Mouse (Mus musculus): Measurements from ENCODE around the gene Nanog. TPM values are rescaled to one million over a fixed set of nuclear protein-coding genes. Genes with fewer than 3 reads are reported as not detected.

Nanog gene
- 0.17 and 0.20 TPM in 2 replicates for polyA plus RNA-seq (2015; fragmentation: Nextera tagmentation; extraction: Ambion mirVana)

DNA sequence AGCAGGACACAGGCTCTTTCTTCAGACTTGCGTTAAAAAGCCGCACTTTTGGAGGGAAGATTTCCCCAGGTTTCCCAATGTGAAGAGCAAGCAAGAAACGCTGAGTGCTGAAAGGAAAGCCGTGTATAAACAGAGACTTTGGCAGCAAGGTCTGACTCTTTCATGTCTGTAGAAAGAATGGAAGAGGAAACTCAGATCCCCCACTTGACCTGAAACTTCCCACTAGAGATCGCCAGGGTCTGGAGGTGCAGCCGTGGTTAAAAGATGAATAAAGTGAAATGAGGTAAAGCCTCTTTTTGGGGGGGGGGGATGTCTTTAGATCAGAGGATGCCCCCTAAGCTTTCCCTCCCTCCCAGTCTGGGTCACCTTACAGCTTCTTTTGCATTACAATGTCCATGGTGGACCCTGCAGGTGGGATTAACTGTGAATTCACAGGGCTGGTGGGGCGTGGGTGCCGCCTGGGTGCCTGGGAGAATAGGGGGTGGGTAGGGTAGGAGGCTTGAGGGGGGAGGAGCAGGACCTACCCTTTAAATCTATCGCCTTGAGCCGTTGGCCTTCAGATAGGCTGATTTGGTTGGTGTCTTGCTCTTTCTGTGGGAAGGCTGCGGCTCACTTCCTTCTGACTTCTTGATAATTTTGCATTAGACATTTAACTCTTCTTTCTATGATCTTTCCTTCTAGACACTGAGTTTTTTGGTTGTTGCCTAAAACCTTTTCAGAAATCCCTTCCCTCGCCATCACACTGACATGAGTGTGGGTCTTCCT, at the start of gene Nanog:
Nanog (plus strand) TSS at position 454 of the 765 bp plus-strand sequence.
- Histone ChIP-seq H3K9me3 (no peaks in the 10 kb centered on the region), H3K4me3 (no peak within 1 kb of the TSS), H3K27me3 (peaks cover 21% of the 10 kb centered on the region; the same call in 1 of the 2 replicates), H3K36me3 (no peaks in the 10 kb centered on the region), H3K9ac (no peak within 1 kb of the TSS), H3K4me2 (no peak within 1 kb of the TSS), H3K27ac (no peak within 1 kb of the TSS), H3K4me1 (peaks cover 12% of the 10 kb centered on the region)
- 24% methylated on average over 12 of the region's 12 CpGs for WGBS
- no peak for ATAC-seq (ENCODE audit: insufficient number of reproducible peaks, low FRiP score, low TSS enrichment, low read depth)

GRCm38 (mm10) chr6:122657630-122658029, 49.7 kb upstream of the Nanog start:
- no peak for ATAC-seq (ENCODE audit: insufficient number of reproducible peaks, low FRiP score, low TSS enrichment, low read depth)
- Histone ChIP-seq H3K4me3 (no peak overlapping the region), H3K9ac (no peak overlapping the region), H3K27me3 (peaks cover 2% of the 10 kb centered on the region), H3K4me1 (no peaks in the 10 kb centered on the region), H3K36me3 (no peaks in the 10 kb centered on the region), H3K9me3 (no peaks in the 10 kb centered on the region), H3K4me2 (no peak overlapping the region), H3K27ac (no peak overlapping the region)
- 78% methylated on average over 5 of the region's 5 CpGs for WGBS

- Histone ChIP-seq H3K9me3 (no peaks in the 10 kb centered on the region), H3K27me3 (peaks cover 11% of the 10 kb centered on the region), H3K27ac (no peak overlapping the region), H3K36me3 (no peaks in the 10 kb centered on the region), H3K9ac (no peak overlapping the region), H3K4me3 (no peak overlapping the region), H3K4me1 (no peaks in the 10 kb centered on the region), H3K4me2 (no peak overlapping the region)
- no peak for ATAC-seq (ENCODE audit: insufficient number of reproducible peaks, low FRiP score, low TSS enrichment, low read depth)
- 14% methylated on average over 7 of the region's 7 CpGs for WGBS
Measured at GRCm38 (mm10) chr6:122659567-122659966, 47.7 kb upstream of the Nanog start.

- Histone ChIP-seq H3K4me3 (no peak overlapping the region), H3K36me3 (no peaks in the 10 kb centered on the region), H3K4me2 (no peak overlapping the region), H3K27ac (no peak overlapping the region), H3K4me1 (no peaks in the 10 kb centered on the region), H3K9ac (no peak overlapping the region), H3K9me3 (no peaks in the 10 kb centered on the region), H3K27me3 (peaks cover 11% of the 10 kb centered on the region)
- no peak for ATAC-seq (ENCODE audit: insufficient number of reproducible peaks, low FRiP score, low TSS enrichment, low read depth)
- 36% methylated on average over 8 of the region's 8 CpGs for WGBS
Measured at GRCm38 (mm10) chr6:122660601-122661379, 46.5 kb upstream of the Nanog start.

DNA sequence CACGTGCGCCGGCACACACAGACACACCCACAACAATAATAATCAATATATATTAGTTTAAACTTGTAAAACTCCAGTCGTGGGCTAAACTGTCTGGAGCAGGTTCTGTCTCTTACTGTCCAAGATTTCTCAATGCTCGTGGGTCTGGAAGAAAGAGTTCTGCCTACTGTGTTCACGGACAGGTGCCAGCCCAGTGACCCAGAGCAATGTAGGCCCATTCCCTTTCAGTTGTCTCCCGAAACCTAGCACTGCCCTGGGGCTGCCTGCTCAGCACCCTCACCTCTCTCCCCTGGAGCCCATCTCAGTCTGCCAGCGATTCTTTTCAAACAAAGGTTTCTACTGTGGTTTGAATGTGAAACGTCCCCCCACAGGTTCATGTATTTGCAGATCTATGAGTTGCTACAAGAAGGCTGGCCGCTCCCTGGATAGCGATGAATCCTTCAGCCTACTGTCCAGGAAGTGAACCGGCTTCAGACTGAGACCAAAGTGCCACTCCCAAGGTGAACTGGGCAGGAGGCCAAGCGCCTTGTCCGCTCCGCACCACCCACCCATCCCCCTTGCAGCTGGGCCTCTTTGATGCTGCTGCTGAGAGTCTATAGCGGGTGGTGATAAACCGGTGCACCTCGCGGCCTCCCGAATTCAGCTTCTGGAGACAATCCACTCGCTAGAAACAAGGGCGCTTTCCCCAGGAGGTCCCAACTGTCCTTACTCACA, 44.6 kb upstream of the Nanog start:
- peaks cover 11% of the 10 kb centered on the region for H3K27me3 ChIP-seq
- no peaks in the 10 kb centered on the region for H3K9me3 ChIP-seq
- H3K4me1 ChIP-seq, result no peaks in the 10 kb centered on the region
- WGBS, result 28% methylated on average over 22 of the region's 22 CpGs
- no peak overlapping the region for H3K9ac ChIP-seq
- no peaks in the 10 kb centered on the region for H3K36me3 ChIP-seq
- no peak overlapping the region for H3K27ac ChIP-seq
- no peak for ATAC-seq (ENCODE audit: insufficient number of reproducible peaks, low FRiP score, low TSS enrichment, low read depth)
- no peak overlapping the region for H3K4me2 ChIP-seq
- no peak overlapping the region for H3K4me3 ChIP-seq

DNA sequence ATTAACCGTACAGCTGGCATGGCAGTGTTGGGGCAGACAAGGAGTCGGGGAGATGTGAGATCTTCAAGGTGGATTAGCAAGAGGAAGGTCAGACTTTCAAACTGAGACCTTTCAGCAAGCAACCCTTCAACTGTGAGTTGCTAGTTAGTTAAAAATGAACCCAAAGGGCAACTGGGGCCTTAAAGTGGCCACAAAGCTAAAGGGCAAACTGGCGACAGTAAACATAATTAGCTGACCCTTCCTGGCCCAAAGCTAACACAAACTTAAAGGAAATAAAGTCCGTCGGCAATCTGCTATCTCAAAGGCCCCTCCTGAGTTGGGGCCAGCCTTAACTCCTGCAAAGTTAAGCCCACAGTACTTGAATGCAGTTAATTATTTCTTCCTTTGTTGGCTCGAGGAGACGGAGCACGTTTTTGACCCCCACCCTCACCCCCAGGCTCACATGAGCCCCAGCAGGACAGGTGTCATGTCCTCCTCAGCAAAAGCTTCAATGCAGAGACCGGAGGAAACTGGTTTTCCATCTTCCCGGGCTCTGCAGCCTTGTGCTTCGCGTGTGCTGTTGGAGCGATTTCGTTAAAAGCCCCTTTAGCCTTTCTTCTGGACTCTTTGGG, 43.6 kb upstream of the Nanog start:
- H3K4me3 ChIP-seq, result no peak overlapping the region
- no peak overlapping the region for H3K4me2 ChIP-seq
- ATAC-seq (ENCODE audit: insufficient number of reproducible peaks, low FRiP score, low TSS enrichment, low read depth), result no peak
- peaks cover 11% of the 10 kb centered on the region for H3K27me3 ChIP-seq
- no peak overlapping the region for H3K9ac ChIP-seq
- H3K27ac ChIP-seq, result no peak overlapping the region
- no peaks in the 10 kb centered on the region for H3K9me3 ChIP-seq
- 36% methylated on average over 14 of the region's 14 CpGs for WGBS
- no peaks in the 10 kb centered on the region for H3K36me3 ChIP-seq
- no peaks in the 10 kb centered on the region for H3K4me1 ChIP-seq

DNA sequence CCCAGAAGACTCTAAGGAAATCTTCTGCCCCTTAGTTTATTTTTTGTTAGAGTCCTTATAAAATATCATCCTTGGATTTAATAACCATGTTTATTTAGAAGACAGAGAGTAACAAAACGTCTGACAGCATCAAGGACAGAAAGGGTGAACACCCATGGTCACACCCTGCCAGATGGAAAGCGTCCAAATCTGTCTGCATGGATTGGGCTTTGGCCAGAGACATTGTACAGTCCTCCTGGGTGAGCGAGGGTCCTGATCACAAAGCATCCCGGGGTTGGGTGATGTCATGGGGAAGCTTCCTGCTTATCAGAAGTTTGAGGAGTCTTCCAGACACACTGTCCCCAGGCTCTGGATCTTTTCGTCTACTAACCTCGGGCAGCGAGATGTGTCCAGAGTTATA, 41.4 kb upstream of the Nanog start:
- WGBS, result 68% methylated on average over 7 of the region's 7 CpGs
- Histone ChIP-seq H3K4me1 (0 out of 2 replicates have a peak, but pooled peaks cover 3% of the 10 kb centered on the region), H3K9me3 (no peaks in the 10 kb centered on the region), H3K9ac (no peak overlapping the region), H3K4me2 (no peak overlapping the region), H3K4me3 (no peak overlapping the region), H3K27me3 (peaks cover 11% of the 10 kb centered on the region), H3K36me3 (no peaks in the 10 kb centered on the region), H3K27ac (no peak overlapping the region)
- no peak for ATAC-seq (ENCODE audit: insufficient number of reproducible peaks, low FRiP score, low TSS enrichment, low read depth)

DNA sequence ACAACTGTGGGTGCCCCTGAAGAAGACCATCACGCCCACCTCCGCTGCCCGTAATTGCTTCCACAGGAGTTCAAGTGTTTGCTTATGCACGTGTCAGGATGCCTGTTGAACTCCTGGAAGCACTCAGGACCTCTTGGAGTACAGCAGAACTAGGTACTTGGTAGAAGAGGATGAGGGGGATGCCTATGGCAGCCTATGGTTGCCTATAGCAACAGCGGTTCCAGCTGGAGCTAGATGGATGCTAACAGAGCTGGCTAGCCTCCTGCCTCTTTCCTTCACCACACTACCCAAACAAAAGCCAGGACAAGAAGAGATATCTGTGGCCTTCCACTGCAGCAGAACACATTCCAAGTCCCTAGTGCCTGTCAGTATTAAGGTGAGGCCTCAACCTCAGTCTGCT, 39.6 kb upstream of the Nanog start:
- H3K9ac ChIP-seq, result no peak overlapping the region
- H3K27ac ChIP-seq, result no peak overlapping the region
- H3K4me2 ChIP-seq, result no peak overlapping the region
- 0 out of 2 replicates have a peak, but pooled peaks cover 3% of the 10 kb centered on the region for H3K4me1 ChIP-seq
- 77% methylated on average over 5 of the region's 5 CpGs for WGBS
- H3K4me3 ChIP-seq, result no peak overlapping the region
- no peak for ATAC-seq (ENCODE audit: insufficient number of reproducible peaks, low FRiP score, low TSS enrichment, low read depth)
- peaks cover 9% of the 10 kb centered on the region for H3K27me3 ChIP-seq
- no peaks in the 10 kb centered on the region for H3K9me3 ChIP-seq
- no peaks in the 10 kb centered on the region for H3K36me3 ChIP-seq

GRCm38 (mm10) chr6:122668823-122669222, 38.5 kb upstream of the Nanog start:
- H3K9me3 ChIP-seq, result no peaks in the 10 kb centered on the region
- no peak overlapping the region for H3K27ac ChIP-seq
- no peaks in the 10 kb centered on the region for H3K36me3 ChIP-seq
- H3K4me3 ChIP-seq, result no peak overlapping the region
- H3K9ac ChIP-seq, result no peak overlapping the region
- H3K4me1 ChIP-seq, result 0 out of 2 replicates have a peak, but pooled peaks cover 3% of the 10 kb centered on the region
- H3K27me3 ChIP-seq, result no peaks in the 10 kb centered on the region
- 69% methylated on average over 5 of the region's 5 CpGs for WGBS
- no peak overlapping the region for H3K4me2 ChIP-seq
- ATAC-seq (ENCODE audit: insufficient number of reproducible peaks, low FRiP score, low TSS enrichment, low read depth), result no peak

DNA sequence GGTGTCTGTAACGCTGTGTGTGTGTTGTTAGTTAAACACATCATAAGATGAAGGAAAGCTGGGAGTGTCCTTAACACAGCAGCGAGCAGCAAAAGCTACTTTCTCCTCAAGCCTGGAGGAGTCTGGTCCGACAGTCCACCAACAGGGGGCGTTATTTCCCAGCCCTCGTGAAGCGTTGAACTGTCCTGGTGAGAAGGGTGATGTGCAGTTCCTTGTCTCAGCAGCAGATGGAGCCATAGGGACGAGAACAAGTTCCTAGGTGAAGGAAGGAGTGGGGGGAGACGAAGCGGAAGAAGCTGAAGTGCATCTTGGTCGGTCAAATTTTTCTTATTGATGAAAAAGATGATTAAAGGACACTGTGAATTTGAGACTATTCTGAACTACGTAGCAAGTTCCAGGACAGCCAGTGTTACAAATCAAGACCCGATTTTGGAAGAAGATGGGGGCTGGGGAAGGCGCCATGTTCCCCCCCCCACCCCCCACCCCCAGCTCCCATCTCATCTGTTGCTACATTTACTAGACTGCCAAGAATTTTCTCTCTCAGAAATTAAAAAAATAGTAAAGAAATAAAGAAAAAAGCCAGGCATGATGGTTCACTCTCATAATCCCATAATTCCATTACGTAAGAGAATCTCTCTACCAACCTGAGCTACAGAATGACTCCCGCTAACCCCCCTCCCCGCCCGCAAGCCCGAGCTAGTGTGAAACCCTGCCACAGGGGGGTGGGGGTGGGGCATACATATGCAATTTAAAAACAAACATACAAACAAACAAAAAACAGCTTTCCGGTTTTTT, 37.7 kb upstream of the Nanog start:
- Histone ChIP-seq H3K4me1 (0 out of 2 replicates have a peak, but pooled peaks cover 3% of the 10 kb centered on the region), H3K9ac (no peak overlapping the region), H3K27me3 (no peaks in the 10 kb centered on the region), H3K9me3 (no peaks in the 10 kb centered on the region), H3K36me3 (no peaks in the 10 kb centered on the region), H3K4me2 (peak overlapping the region; percentile 59), H3K27ac (no peak overlapping the region), H3K4me3 (peak overlapping the region; percentile 44)
- WGBS, result 7% methylated on average over 19 of the region's 19 CpGs
- peak; percentile 63; the same call in 1 of the 2 replicates for ATAC-seq (ENCODE audit: insufficient number of reproducible peaks, low FRiP score, low TSS enrichment, low read depth)

- H3K27me3 ChIP-seq, result no peaks in the 10 kb centered on the region
- H3K4me2 ChIP-seq, result peak overlapping the region; percentile 59
- 34% methylated on average over 10 of the region's 10 CpGs for WGBS
- no peaks in the 10 kb centered on the region for H3K9me3 ChIP-seq
- no peak for ATAC-seq (ENCODE audit: insufficient number of reproducible peaks, low FRiP score, low TSS enrichment, low read depth)
- H3K9ac ChIP-seq, result no peak overlapping the region
- H3K36me3 ChIP-seq, result no peaks in the 10 kb centered on the region
- H3K27ac ChIP-seq, result no peak overlapping the region
- H3K4me1 ChIP-seq, result 0 out of 2 replicates have a peak, but pooled peaks cover 3% of the 10 kb centered on the region
- peak overlapping the region; percentile 44 for H3K4me3 ChIP-seq
Measured at GRCm38 (mm10) chr6:122670201-122670551, 37.1 kb upstream of the Nanog start.
